Mouse (Mus musculus) intestine, embryonic 16.5 days (tissue): ENCODE measurements at regions not wholly inside any gene's neighbourhood (a gene's known extent, or its start where the extent isn't known, plus 50 kb on each side); places are given as distances from the start of the nearest gene placed in this dataset.

Experiments used
- ATAC-seq: fragments of 200-750 bp; cut with Nextera tagmentation; 2 replicates; pipeline ENCODE4 v1.8.0; 2017; ENCODE audit warnings: moderate TSS enrichment, moderate library complexity
- H3K27ac ChIP-seq: fragments of 300-500 bp; sonication (generic); 2 replicates; pipeline ENCODE4 v1.5.1; 2014; ENCODE audit warnings: mild to moderate bottlenecking, low read length
- H3K27me3 ChIP-seq: fragments of 300-500 bp; sonication (generic); replicated peaks from 2 replicates; pipeline ENCODE4 v1.6.1; 2014; ENCODE audit warnings: low read length, control low read depth, mixed read lengths; ENCODE audit not compliant: control insufficient read depth, insufficient read depth
- H3K36me3 ChIP-seq: fragments of 300-500 bp; sonication (generic); 2 replicates; pipeline ENCODE4 v1.6.1; 2014; ENCODE audit warnings: low read length, control low read depth; ENCODE audit not compliant: control insufficient read depth, insufficient read depth
- H3K4me1 ChIP-seq: fragments of 300-500 bp; sonication (generic); 2 replicates; pipeline ENCODE4 v1.6.1; 2014; ENCODE audit warnings: low read length, control low read depth, mixed read lengths; ENCODE audit not compliant: control insufficient read depth, insufficient read depth
- H3K4me2 ChIP-seq: fragments of 300-500 bp; sonication (generic); 2 replicates; pipeline ENCODE4 v1.6.1; 2014; ENCODE audit warnings: low read depth, low read length, control low read depth
- H3K4me3 ChIP-seq: fragments of 300-500 bp; sonication (generic); 2 replicates; pipeline ENCODE4 v1.5.1; 2014; ENCODE audit warnings: mild to moderate bottlenecking, low read length
- H3K9ac ChIP-seq: fragments of 300-500 bp; sonication (generic); 2 replicates; pipeline ENCODE4 v1.6.1; 2014; ENCODE audit warnings: low read depth, low read length
- H3K9me3 ChIP-seq: fragments of 300-500 bp; sonication (generic); 2 replicates; pipeline ENCODE4 v1.6.1; 2016; ENCODE audit warnings: low read length, control low read depth; ENCODE audit not compliant: control insufficient read depth
- WGBS: fragments of 180-500 bp; shearing (Covaris S2); extraction: QIAGEN DNeasy Blood & Tissue Kit; methylation state at CpG from one replicate; pipeline ENCODE4 v1.1.7; 2014; 5-methylcytosine and 5-hydroxymethylcytosine counted together

- H3K9me3 ChIP-seq, result no peaks in the 10 kb centered on the region
- H3K4me2 ChIP-seq, result no peak overlapping the region
- H3K4me1 ChIP-seq, result no peaks in the 10 kb centered on the region
- no peak for ATAC-seq
- 71% methylated on average over 5 of the region's 5 CpGs for WGBS
- no peaks in the 10 kb centered on the region for H3K36me3 ChIP-seq
- H3K27ac ChIP-seq, result no peak overlapping the region
- H3K4me3 ChIP-seq, result no peak overlapping the region
- 0 out of 2 replicates have a peak, but pooled peaks cover 3% of the 10 kb centered on the region for H3K27me3 ChIP-seq
- no peak overlapping the region for H3K9ac ChIP-seq
Observed at GRCm38 (mm10) chr15:6998576-6999070, 91.8 kb upstream of the Lifr start.

DNA sequence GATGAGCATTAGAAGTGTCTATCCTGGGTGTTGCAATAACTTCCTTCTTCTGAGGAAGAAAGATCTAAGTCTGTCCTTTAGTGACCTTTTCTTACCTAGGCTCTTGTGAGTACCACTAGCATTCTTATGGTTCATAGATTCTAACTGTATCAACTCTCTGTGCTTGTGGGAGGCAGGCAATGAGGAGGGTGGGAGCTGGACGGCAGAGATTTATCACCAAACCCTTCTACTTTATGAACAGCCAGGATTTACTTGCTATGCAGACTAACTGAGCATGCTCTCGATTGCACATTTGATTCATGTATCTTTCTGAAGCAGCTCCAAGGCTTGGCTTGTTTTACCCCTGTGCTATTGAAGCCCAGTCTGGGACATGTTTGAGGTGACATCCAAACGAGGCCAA, 90.7 kb upstream of the Lifr start:
- no peaks in the 10 kb centered on the region for H3K4me1 ChIP-seq
- no peaks in the 10 kb centered on the region for H3K9me3 ChIP-seq
- H3K36me3 ChIP-seq, result no peaks in the 10 kb centered on the region
- H3K27ac ChIP-seq, result no peak overlapping the region
- H3K9ac ChIP-seq, result no peak overlapping the region
- no peak for ATAC-seq
- H3K4me2 ChIP-seq, result no peak overlapping the region
- 0 out of 2 replicates have a peak, but pooled peaks cover 3% of the 10 kb centered on the region for H3K27me3 ChIP-seq
- H3K4me3 ChIP-seq, result no peak overlapping the region
- WGBS, result 73% methylated on average over 3 of the region's 3 CpGs

DNA sequence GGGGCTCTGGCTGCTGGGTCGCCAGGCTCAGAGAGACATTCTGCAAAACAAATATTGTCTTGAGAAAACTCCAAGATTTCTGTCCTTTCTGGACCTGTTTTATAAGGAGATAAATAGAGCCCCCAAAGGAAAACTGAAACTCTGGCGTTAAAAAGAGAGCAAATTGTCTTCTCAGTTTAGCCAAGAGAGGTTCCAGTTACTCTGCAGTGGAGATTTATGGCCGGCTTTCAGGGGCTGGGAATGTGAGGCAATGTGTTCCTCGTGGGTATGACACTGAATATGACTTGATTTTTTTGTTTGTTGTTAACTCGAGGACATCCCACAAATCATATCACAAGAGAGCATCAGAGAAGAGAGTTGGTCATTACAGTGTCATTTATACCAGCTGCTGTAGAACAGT, 88.2 kb upstream of the Lifr start:
- WGBS, result 34% methylated on average over 5 of the region's 5 CpGs
- H3K36me3 ChIP-seq, result no peaks in the 10 kb centered on the region
- H3K27me3 ChIP-seq, result 0 out of 2 replicates have a peak, but pooled peaks cover 3% of the 10 kb centered on the region
- H3K4me2 ChIP-seq, result no peak overlapping the region
- no peak overlapping the region for H3K27ac ChIP-seq
- ATAC-seq, result no peak
- H3K4me1 ChIP-seq, result no peaks in the 10 kb centered on the region
- H3K9me3 ChIP-seq, result no peaks in the 10 kb centered on the region
- H3K9ac ChIP-seq, result no peak overlapping the region
- H3K4me3 ChIP-seq, result no peak overlapping the region

GRCm38 (mm10) chr15:7003311-7003710, 87.1 kb upstream of the Lifr start:
- no peaks in the 10 kb centered on the region for H3K36me3 ChIP-seq
- 0 out of 2 replicates have a peak, but pooled peaks cover 3% of the 10 kb centered on the region for H3K27me3 ChIP-seq
- no peaks in the 10 kb centered on the region for H3K9me3 ChIP-seq
- 80% methylated on average over 2 of the region's 2 CpGs for WGBS
- ATAC-seq, result no peak
- no peaks in the 10 kb centered on the region for H3K4me1 ChIP-seq
- no peak overlapping the region for H3K4me3 ChIP-seq
- no peak overlapping the region for H3K9ac ChIP-seq
- no peak overlapping the region for H3K27ac ChIP-seq
- H3K4me2 ChIP-seq, result no peak overlapping the region

GRCm38 (mm10) chr15:7005142-7005541, 85.3 kb upstream of the Lifr start:
- 73% methylated on average over 1 of the region's 1 CpGs for WGBS
- Histone ChIP-seq H3K9ac (no peak overlapping the region), H3K4me1 (no peaks in the 10 kb centered on the region), H3K4me2 (no peak overlapping the region), H3K9me3 (no peaks in the 10 kb centered on the region), H3K4me3 (no peak overlapping the region), H3K27me3 (peaks cover 3% of the 10 kb centered on the region; the same call in 1 of the 2 replicates), H3K27ac (no peak overlapping the region), H3K36me3 (no peaks in the 10 kb centered on the region)
- no peak for ATAC-seq

- H3K9me3 ChIP-seq, result no peaks in the 10 kb centered on the region
- H3K4me2 ChIP-seq, result no peak overlapping the region
- H3K36me3 ChIP-seq, result no peaks in the 10 kb centered on the region
- peaks cover 8% of the 10 kb centered on the region; the same call in 1 of the 2 replicates for H3K27me3 ChIP-seq
- H3K4me3 ChIP-seq, result no peak overlapping the region
- ATAC-seq, result no peak
- no peak overlapping the region for H3K27ac ChIP-seq
- no peak overlapping the region for H3K9ac ChIP-seq
- H3K4me1 ChIP-seq, result no peaks in the 10 kb centered on the region
- WGBS, result 80% methylated on average over 2 of the region's 2 CpGs
Observed at GRCm38 (mm10) chr15:7006271-7006670, 84.1 kb upstream of the Lifr start.

GRCm38 (mm10) chr15:7008725-7009380, 81.6 kb upstream of the Lifr start:
- H3K4me3 ChIP-seq, result no peak overlapping the region
- H3K27ac ChIP-seq, result no peak overlapping the region
- ATAC-seq, result no peak
- whole genome bisulfite sequencing, result 91% methylated on average over 7 of the region's 7 CpGs
- H3K27me3 ChIP-seq, result peaks cover 12% of the 10 kb centered on the region
- peaks cover 4% of the 10 kb centered on the region; the same call in 1 of the 2 replicates for H3K4me1 ChIP-seq
- no peaks in the 10 kb centered on the region for H3K9me3 ChIP-seq
- no peaks in the 10 kb centered on the region for H3K36me3 ChIP-seq
- H3K9ac ChIP-seq, result no peak overlapping the region
- no peak overlapping the region for H3K4me2 ChIP-seq

GRCm38 (mm10) chr15:7010966-7011695, 79.3 kb upstream of the Lifr start:
- Histone ChIP-seq H3K4me2 (no peak overlapping the region), H3K4me3 (no peak overlapping the region), H3K4me1 (peaks cover 17% of the 10 kb centered on the region), H3K36me3 (no peaks in the 10 kb centered on the region), H3K27ac (no peak overlapping the region), H3K9ac (no peak overlapping the region), H3K9me3 (no peaks in the 10 kb centered on the region), H3K27me3 (peaks cover 19% of the 10 kb centered on the region)
- ATAC-seq, result no peak
- WGBS, result 74% methylated on average over 4 of the region's 4 CpGs

DNA sequence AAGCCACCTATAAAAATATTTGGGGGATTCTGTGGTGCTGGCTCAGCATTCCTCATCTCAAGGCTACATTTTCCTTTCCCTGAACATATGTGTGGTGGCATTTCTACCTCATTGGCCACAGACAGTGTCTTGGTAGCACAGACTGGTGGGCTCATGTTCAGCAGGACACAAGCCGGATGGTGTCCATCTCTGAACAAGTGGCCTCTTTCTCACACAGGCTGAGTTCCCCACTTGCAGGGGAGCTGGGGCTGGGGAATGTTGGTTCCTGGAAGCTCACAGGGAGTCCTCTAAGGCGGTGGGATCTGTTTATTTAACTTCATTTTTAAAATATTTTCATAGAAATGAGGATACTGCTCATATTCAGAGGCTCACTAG, 78.7 kb upstream of the Lifr start:
- 60% methylated on average over 2 of the region's 2 CpGs for WGBS
- no peak for ATAC-seq
- peaks cover 20% of the 10 kb centered on the region for H3K27me3 ChIP-seq
- H3K4me1 ChIP-seq, result peaks cover 17% of the 10 kb centered on the region
- no peak overlapping the region for H3K4me3 ChIP-seq
- no peak overlapping the region for H3K4me2 ChIP-seq
- no peaks in the 10 kb centered on the region for H3K9me3 ChIP-seq
- H3K9ac ChIP-seq, result no peak overlapping the region
- no peaks in the 10 kb centered on the region for H3K36me3 ChIP-seq
- no peak overlapping the region for H3K27ac ChIP-seq
